Mouse (Mus musculus) mouse embryonic stem cell (cell line): Measurements from ENCODE around the gene Rfx7.
"Not testable (repeated sequence)": the region's sequence is repeated elsewhere in the genome, so short reads cannot be mapped to it uniquely, and the experiment has no call there.

Source experiments
- in situ Hi-C, 2 experiments: fragments of 300-500 bp; cut with MboI; formaldehyde crosslinking; loops; 1 replicate in 1 of 2; 3 replicates in 1 of 2; pipeline ENCODE4 v1.14.3; 2019 to 2020; ENCODE audit warnings: low sequenced_read_pairs in 2 of 2, low pct_unique_long_range_greater_than_20kb in 1 of 2, mixed read lengths in 1 of 2; ENCODE audit not compliant: unreplicated experiment in 1 of 2

Rfx7 gene

DNA sequence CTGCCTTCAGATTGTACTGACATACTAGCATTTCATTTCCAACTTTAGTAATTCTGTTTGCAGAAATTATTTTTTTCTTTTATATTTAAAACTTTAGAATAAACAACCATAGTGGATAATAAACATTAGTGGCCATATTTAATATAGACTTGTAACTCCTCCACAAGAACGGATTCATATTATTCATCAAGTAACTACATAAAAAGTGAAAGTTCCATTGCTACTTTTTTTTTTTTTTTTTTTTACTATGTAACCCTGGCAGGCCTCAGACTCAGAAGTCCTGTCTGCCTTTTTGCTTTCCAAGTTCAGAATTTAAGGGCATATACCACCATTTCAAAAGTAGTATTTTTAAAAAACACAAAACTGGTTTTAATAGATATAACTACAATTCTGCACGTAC is 2.9 kb downstream of the Rfx7 start:
- in situ Hi-C loops, result no loop called here

DNA sequence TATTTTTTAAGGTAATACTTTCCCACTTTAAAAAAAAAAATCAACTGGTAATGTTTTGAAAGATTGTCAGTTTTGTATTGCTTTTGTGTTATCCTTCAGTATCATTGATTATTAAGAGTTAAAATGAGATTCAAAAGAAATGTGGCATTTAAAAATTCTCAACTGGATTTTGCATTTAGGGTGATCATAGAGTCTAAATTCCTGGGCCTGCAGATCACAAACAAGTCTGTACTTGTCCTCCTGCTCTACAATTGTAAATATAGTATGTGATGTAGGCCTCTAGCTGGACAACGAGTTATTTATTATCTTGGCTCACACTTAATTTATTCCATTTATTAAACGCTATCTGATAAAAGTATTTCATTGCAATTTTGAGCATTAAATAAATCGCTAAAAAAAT is 3.4 kb downstream of the Rfx7 start:
- in situ Hi-C loops, result no loop called here

DNA sequence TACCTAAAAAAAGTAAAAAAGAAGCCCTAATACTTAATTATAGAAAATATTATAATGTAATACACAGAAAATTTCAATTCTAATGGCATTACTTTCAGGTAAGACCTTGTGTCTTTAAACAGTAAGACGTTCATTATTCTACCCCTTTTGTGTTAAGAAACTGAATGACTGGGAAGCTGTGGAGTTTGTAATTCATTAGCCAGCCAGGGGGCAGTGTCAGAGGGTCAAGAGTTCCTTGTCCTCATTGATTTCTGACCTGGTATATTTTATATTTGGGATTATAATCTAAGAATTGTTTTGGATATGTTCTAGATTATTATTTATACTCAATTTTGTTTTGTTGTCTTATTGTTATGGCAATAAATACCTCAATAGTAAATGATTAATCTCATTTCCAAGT is 5.0 kb downstream of the Rfx7 start:
- in situ Hi-C loops, result no loop called here

DNA sequence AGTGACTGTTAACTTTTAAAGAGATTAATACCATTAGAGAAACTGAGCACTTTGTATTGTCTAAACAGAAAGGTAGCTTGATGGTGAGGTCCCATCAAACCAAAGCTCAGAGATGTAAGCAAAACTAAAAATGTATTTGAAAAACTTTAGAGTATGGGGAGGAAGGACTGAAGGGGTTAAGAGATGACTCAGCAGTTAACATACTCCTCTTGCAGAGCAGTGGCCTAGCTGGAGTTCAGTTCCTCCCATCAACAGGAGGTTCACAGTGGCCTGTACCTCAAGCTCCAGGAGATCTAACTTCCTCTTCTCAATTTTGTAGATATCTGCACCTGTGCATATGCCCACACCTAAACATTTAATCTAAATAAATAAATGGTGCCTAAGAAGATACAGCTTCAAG is 11.6 kb downstream of the Rfx7 start:
- in situ Hi-C loops, result no loop called here

DNA sequence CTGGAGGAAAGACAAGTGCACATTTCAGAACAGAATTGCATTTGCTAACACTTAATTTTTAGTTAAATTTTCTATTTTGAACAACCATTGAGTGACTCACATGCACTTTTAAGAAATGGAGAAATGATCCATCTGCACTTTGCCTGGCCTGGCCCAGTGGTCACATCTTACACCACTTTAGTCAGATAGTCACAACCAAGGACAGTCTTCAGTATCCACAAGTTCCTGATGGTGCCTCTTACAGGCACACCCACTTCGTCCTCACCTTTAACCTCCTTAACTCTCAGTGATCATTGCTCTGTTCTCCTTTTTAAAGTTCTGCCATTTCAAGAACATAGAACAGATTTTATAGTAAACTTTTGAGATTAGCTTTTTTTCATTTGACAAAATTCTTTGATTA is 26.7 kb downstream of the Rfx7 start:
- in situ Hi-C loops, result no loop called here

DNA sequence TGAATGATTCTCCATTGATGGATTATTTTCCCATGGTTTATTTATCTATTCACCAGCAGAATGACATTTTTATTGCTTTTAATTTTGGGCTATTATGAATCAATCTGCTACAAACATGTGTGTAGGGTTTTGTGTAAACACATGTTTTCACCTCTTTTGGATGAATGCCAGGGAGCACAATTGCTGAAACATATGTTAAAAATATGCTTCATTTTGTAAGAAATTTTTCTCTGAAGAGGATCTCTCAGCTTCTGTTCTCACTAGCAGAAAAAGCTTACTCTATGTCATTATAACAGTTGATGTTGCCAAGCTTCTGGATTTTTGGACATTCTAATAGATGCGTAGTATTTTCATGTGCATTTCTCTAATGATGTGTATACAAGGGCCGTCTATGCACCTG is 28.3 kb downstream of the Rfx7 start:
- in situ Hi-C loops, result no loop called here

DNA sequence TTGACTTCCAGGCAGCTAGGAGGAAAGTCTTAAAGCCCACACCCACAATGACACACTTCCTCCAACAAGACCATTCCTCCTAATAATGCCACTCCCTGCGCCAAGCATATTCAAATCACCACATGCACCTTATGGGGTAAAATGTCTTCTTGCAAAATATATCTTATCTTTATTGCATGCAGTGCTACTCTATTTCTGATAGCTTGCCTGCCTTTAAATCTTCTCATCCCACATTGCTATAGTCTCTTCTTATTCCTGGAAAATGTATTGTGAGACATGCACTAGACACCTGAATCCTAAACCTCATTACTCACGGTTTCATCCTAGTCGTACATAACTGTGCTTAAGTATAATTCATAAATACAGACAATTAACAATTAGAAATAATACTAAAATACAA is 31.2 kb downstream of the Rfx7 start:
- in situ Hi-C loops, result no loop called here

DNA sequence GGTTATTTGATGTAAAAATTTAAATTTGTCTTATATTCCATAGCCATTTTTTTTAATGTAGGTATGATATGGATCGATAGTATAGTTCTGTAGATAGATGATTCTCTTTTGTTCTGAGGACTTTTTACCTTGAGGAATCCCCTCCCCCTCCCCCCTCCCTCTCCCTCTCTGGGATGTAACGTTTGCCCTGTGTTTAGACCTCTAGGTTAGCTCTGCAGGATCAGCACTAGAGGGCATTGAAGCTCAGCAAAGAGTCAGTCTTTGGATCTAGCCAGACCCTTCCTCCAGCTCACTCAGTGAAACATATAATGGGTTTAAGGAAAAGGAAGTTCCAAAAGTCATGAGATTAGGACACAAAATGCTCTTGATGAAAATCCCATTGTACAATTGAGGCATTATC is 35.1 kb downstream of the Rfx7 start:
- in situ Hi-C loops, result no loop called here

DNA sequence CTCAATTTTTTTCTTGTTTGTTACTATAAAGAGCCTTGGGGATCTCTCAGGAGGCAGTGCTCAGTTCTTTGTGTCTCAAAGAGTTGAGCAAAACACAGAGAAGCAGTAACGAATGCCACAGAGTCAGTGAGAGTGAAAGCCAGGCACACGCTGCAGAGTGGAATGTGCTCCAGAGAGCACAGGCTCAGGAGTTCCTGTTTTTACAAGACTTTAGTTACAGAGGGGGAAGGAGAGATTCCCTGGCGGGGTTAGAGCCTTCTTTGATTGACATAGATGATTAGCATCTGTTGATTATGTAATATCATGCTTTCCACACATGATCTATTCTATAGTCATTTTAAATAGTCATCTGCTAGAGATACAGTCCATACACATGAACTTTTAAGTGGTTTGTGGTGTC is 48.2 kb downstream of the Rfx7 start:
- in situ Hi-C loops, result no loop called here

DNA sequence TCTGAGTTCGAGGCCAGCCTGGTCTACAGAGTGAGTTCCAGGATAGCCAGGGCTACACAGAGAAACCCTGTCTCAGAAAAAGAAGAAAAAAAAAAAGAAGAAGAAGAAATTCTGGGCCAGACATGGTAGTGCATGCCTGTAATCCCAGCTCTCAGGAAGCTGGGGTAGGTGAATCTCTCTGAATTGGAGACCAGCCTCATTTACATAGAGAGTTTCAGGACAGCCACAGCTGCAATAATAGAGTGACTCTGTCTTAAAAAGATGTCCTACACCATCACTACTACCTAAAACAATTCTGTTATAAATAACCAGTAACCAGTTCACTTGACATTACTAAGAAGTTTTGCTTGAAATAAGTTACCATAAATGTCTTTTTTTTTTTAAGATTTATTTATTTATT is 58.8 kb downstream of the Rfx7 start:
- in situ Hi-C loops, result no loop called here

DNA sequence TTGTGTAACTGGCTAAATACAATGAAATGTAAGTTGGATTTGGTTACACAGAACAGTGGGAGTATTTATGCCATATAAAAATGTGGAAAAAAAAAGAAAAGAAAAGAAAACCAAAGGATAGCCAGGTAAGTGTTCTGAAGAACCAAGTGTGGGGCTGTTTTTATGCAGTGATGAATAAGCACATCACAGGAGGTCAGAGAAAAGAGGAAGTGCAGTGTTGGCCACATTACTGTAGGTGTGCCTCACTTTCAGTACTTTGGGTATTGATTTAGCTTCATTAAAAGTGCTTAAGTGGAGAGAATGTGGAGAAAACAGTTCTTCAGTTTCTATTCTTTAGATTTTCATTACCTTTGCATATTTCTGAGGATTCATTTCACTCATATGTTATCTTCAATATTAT is 60.0 kb downstream of the Rfx7 start:
- in situ Hi-C loops, result no loop called here

DNA sequence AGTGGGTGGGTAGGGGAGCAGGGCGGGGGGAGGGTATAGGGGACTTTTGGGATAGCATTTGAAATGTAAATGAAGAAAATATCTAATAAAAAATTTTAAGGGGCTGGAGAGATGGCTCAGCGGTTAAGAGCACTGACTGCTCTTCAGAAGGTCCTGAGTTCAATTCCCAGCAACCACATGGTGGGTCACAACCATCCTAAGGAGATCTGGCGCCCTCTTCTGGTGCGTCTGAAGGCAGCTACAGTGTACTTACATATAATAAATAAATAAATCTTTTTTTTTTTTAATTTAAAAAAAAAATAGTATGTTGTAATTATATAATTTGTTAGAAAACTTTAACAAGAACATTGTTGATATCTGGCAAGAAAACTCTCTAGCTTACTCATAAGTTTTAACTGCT is 62.6 kb downstream of the Rfx7 start:
- in situ Hi-C loops, result not testable (repeated sequence)

DNA sequence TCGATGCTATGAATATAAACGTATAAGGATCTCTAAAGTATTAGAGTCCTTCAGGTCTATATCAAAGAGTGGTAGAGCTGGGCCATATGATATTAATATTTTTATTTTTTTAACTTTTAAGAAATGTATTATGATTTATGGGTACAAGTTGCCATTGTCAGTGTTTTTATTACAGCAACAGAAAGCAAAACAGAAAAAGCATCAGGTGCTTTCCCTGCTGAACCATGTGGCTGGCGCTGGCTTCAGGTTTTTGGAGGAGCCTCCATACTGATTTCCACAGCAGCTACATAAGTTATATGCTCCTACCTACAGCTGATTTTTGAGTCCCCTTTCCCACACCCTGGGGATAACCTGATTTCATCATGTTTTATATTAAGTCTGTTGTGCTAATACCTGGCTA is 68.1 kb downstream of the Rfx7 start:
- in situ Hi-C loops, result no loop called here

DNA sequence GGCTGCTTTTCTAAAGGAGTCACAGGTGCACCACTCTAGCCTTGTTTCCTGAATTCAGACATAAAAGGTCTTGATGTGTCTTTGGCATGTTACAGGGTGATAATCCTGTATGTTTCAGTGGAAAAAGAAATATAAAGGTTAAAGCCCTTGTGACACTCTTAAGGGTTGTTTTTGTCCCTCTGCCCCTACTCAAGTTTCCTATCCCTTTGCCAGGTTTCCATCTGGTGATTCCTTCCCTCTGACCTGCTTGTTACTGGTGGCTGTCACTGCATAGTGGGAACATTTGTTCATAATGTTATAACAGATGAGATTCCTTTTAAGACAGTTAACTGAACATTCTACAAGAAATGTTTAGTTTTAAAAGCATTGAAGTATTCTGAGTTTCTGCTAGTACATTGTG is 77.7 kb downstream of the Rfx7 start:
- in situ Hi-C loops, result no loop called here

DNA sequence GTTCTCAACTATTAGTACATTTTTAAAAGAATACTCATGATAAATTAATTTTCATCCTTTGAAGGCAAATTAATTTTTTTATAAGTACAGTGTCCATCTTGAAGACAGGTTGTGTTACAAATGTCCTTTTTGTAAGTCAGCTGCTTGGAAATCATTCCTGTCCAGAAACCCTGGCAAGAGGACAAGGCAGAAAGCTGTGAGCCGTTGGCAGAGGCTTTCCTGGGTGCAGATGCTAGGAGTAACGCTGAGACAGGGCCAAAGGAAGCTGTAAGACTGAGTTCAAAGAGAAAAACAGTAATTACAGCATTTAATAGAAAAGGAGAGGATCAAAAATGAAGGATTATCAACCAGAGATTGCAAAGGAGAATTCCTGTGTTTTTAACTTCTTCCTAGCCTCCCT is 81.8 kb downstream of the Rfx7 start:
- in situ Hi-C loops, result no loop called here

DNA sequence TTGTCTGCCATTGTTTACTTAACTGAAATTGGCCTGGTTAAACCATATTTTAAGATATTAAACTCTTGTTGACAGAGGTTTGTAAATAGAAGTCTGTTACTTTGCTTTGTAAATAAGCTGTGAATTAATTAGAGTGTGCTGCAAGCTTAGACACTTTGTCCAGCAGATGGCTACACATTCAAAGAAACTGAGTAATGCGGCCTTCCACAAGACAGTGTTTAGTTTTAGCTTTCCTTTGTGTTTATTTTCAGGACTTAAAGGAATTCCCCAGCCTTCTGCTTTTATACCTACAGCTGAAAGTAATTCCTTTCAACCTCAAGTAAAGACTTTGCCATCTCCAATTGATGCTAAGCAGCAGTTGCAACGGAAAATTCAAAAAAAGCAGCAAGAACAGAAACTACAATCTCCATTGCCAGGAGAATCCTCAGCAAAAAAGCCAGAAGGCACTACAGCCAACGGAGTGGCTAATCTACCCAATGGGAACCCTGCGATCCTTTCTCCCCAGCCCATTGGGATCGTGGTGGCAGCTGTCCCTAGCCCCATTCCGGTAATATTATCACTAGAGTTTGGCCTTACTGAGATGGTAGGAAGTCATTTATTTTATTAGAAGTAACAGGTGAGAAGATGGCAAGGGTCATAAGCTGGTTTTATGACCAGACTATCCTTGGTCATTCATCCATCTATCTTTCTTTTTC is 82.9 kb downstream of the Rfx7 start:
- in situ Hi-C loops, result no loop called here

DNA sequence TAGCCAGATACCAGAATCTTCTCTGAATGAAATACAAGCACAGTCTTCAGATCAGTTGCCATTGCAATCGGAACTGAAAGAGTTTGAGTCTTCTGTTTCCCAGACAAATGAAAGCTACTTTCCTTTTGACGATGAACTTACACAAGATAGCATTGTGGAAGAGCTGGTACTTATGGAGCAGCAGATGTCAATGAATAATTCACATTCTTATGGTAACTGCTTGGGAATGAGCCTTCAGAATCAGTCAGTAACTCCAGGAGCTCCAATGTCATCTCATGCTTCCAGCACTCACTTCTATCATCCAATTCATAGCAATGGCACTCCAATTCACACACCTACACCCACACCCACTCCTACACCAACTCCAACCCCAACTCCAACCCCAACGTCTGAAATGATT is 86.0 kb downstream of the Rfx7 start:
- in situ Hi-C loops, result no loop called here

DNA sequence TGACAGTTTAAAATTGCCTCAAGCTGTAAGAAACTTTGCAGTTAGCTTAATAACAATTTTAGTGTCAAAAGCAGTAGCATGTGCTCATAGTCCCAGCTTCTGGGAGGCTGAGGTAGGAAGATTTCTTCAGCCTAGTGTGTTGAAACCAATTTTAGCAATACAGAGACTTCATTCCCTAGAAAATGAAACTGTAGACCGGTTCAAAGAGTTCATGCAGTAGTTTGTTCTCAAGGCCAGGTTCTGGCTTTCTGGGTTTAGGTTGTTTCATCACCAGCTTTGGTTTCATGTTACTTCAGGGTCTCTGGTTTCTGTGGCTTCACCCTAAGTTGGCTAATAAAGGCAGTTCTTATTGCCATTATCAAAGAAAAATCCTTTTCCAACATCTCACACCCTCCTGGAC is 91.6 kb downstream of the Rfx7 start:
- in situ Hi-C loops, result no loop called here

DNA sequence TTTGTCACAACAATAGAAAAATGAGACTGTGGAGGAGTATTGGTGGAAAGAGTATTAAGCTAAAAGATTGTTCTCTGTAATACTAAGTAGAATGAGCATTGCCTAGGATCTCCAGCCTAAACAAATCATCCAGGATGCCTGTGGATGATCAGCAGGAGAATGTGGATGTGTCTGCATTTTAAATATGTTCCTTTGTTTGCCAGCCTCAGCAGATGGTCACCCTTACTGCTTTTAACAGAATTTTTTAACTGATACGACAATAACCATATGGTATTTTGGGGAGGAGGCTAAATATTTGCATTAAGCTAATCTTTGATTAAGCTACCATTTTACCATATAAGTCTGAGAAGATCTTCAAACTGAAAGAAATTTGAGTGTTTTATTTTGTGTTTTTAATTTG is 95.6 kb downstream of the Rfx7 start:
- in situ Hi-C loops, result no loop called here

DNA sequence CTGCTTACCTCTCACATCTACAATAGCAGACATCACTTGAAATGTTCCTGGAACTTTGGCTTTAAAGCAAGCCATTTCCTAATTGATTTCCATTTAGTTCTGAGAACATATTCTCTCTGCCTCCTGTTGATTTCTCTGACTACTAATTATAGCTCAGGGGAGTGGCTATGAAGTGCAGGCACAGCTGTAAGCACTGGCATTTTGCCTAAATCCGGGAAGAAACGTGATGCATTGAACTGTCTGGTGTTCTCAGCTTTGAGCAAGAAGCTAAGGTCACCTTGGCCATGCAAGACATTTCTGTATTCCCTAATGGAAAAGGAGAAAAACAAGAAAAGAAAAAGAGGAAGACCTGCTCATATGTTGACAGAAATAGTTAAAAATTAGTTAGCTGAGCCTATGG is 96.6 kb downstream of the Rfx7 start:
- in situ Hi-C loops, result no loop called here

DNA sequence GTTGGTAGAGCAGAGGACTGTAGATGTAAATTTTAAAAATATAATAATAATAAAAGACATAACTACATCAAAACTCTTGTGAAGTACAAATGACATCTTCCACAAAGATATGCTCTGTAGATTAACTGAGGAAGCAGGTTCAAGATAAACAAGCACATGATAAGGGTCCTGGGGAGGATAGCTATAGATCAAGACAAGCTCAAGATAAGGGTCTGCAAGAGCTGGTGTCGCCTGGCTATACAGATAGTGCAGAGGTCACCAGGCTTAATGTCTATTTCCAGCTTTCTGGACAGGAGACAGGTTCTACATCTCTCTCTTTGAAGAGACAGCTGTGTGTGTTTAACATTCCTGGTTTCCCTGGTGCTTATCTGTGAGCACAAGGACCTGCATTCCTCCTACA is 100.2 kb downstream of the Rfx7 start:
- in situ Hi-C loops, result no loop called here
